Mouse (Mus musculus): ENCODE measurements around the gene Gm9844. TPM values are rescaled to one million over a fixed set of nuclear protein-coding genes. Genes with fewer than 3 reads are reported as not detected.
"Not testable (repeated sequence)": the region's sequence is repeated elsewhere in the genome, so short reads cannot be mapped to it uniquely, and the experiment has no call there.

Gm9844 gene
- polyA plus RNA-seq, 1 experiment = 6.4 TPM

DNA sequence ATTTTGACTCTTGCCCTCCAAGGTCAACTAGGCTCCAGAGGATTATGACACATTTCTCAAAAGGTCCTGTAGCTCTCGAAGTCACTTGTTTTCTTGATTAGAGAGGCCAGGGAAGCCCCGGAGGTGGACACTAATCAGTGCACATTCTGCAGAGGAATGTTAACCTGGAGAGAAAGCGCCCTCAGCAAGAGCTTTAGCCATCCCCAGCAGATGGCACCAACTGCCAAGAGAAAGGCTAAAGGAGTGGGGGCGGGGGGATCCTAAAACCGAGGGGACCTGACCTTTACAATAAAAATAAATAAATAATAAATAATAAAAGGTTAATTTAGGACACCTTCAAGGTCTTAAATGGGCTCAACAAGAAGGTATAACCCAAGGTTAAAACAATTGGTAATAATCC lies 17.9 kb upstream of the Gm9844 start:
- WGBS = 46% methylated on average over 5 of the region's 5 CpGs
- TF ChIP-seq POLR2A (IDR thresholded peaks at IDR 0.05; ENCODE audit: borderline replicate concordance, insufficient read depth, low read length) = no peak
- TF ChIP-seq CTCF (IDR thresholded peaks at IDR 0.05; ENCODE audit: borderline replicate concordance, insufficient read depth, low read depth, low read length) = no peak

DNA sequence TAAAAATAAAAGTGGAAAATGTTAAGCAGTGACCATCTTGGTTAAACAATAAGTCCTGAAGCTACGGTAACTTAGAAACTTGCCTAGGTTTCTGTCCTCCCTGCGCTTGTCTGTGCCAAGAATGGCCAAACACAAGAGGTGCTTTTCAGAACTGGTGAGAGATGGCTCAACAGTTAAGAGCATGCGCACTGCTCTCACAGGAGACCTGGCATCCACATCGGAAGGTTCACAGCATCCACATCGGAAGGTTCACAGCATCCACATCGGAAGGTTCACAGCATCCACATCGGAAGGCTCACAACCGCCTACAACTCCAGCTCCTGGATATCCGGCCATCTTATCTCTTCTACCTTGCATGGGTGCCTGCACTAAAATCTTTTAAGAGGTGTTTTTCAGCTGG lies 16.8 kb upstream of the Gm9844 start:
- 82% methylated on average over 9 of the region's 9 CpGs for WGBS
- TF ChIP-seq CTCF (IDR thresholded peaks at IDR 0.05; ENCODE audit: borderline replicate concordance, insufficient read depth, low read depth, low read length) = no peak
- TF ChIP-seq POLR2A (IDR thresholded peaks at IDR 0.05; ENCODE audit: borderline replicate concordance, insufficient read depth, low read length) = no peak
- Histone ChIP-seq H3K4me1 (ENCODE audit: control insufficient read depth, insufficient read depth, low read length) (no peaks in the 10 kb centered on the region), H3K27ac (ENCODE audit: insufficient read depth, low read length) (no peak overlapping the region), H3K27me3 (ENCODE audit: control insufficient read depth, insufficient read depth, low read length) (no peaks in the 10 kb centered on the region), H3K4me3 (replicated peaks; ENCODE audit: insufficient read depth, low read depth, low read length) (no peak overlapping the region)
- no peak for DNase-seq

More for the DNA sequence above, 17.9 kb upstream of the Gm9844 start:
- Histone ChIP-seq H3K4me3 (replicated peaks; ENCODE audit: insufficient read depth, low read depth, low read length) (no peak overlapping the region), H3K27me3 (ENCODE audit: control insufficient read depth, insufficient read depth, low read length) (no peaks in the 10 kb centered on the region), H3K27ac (ENCODE audit: insufficient read depth, low read length) (no peak overlapping the region), H3K4me1 (ENCODE audit: control insufficient read depth, insufficient read depth, low read length) (no peaks in the 10 kb centered on the region)
- no peak for DNase-seq

DNA sequence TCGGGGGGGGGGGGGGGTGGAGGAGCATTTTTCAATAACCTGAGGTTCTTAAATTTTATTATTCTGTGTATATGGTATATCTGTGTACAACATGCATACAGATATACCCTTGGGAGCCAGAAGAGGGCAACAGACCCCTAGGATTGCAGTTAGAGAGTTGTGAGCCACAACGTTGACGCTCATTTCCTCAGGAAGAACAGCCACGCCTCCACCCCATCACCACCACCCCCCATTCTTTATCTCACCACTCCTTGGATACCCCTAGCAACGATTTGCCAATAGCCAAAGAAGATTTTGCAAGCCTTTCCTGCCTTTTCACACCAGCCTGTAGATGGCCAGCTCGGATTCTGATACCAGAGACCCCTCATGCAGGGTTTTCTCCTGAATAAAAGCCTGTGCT lies 16.3 kb upstream of the Gm9844 start:
- TF ChIP-seq CTCF (IDR thresholded peaks at IDR 0.05; ENCODE audit: borderline replicate concordance, insufficient read depth, low read depth, low read length) (no peak), POLR2A (IDR thresholded peaks at IDR 0.05; ENCODE audit: borderline replicate concordance, insufficient read depth, low read length) (no peak)
- Histone ChIP-seq H3K27ac (ENCODE audit: insufficient read depth, low read length) (no peak overlapping the region), H3K4me3 (replicated peaks; ENCODE audit: insufficient read depth, low read depth, low read length) (no peak overlapping the region), H3K27me3 (ENCODE audit: control insufficient read depth, insufficient read depth, low read length) (no peaks in the 10 kb centered on the region), H3K4me1 (ENCODE audit: control insufficient read depth, insufficient read depth, low read length) (no peaks in the 10 kb centered on the region)
- no peak for DNase-seq
- WGBS = 18% methylated on average over 6 of the region's 6 CpGs

DNA sequence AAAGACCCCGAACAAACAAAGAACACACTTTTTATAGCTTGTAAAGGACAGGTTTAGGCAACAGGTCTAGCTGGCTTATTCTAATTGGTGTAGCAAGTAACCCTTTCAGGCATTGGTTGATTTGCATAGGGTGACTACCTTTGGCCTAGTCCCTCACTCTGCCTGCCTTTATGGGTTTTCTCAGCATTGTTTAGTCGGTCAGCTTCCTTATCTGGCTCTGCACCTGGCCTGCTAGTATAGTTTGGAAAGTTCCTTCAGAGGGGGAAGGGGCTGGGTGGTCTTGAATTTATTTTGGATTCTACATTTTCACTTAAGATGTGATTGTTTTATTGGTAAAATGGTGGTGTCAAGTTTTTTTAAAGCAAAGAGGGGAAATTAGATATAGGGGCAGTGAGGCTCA lies 15.4 kb upstream of the Gm9844 start:
- not testable (repeated sequence) for H3K27me3 ChIP-seq (ENCODE audit: control insufficient read depth, insufficient read depth, low read length); H3K4me3 ChIP-seq (replicated peaks; ENCODE audit: insufficient read depth, low read depth, low read length); H3K4me1 ChIP-seq (ENCODE audit: control insufficient read depth, insufficient read depth, low read length); DNase-seq; H3K27ac ChIP-seq (ENCODE audit: insufficient read depth, low read length)
- WGBS = 49% methylated on average over 2 of the region's 2 CpGs

DNA sequence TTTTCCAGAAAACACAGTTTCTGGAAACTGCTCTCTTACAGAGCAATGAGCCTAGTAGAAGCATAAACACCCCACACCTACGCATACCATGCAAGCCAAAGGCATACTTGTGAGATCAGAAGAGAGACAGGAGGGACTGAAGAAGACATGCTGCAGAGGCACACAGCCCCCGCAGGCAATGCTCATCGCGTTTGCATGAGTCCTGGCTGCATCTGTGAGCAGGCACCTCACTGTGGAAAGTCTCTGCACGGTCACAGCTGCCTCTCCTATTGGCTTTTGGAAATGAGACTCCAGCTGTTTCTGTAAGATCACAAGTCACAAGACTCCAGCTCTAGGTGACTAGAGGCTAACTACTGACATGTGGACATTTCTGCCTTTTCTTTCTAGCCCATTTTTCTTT lies 11.9 kb upstream of the Gm9844 start:
- Histone ChIP-seq H3K4me3 (replicated peaks; ENCODE audit: insufficient read depth, low read depth, low read length) (no peak overlapping the region), H3K27me3 (ENCODE audit: control insufficient read depth, insufficient read depth, low read length) (no peaks in the 10 kb centered on the region), H3K4me1 (ENCODE audit: control insufficient read depth, insufficient read depth, low read length) (no peaks in the 10 kb centered on the region), H3K27ac (ENCODE audit: insufficient read depth, low read length) (no peak overlapping the region)
- TF ChIP-seq POLR2A (IDR thresholded peaks at IDR 0.05; ENCODE audit: borderline replicate concordance, insufficient read depth, low read length) (no peak), CTCF (IDR thresholded peaks at IDR 0.05; ENCODE audit: borderline replicate concordance, insufficient read depth, low read depth, low read length) (no peak)
- DNase-seq = no peak
- WGBS = 23% methylated on average over 5 of the region's 5 CpGs

DNA sequence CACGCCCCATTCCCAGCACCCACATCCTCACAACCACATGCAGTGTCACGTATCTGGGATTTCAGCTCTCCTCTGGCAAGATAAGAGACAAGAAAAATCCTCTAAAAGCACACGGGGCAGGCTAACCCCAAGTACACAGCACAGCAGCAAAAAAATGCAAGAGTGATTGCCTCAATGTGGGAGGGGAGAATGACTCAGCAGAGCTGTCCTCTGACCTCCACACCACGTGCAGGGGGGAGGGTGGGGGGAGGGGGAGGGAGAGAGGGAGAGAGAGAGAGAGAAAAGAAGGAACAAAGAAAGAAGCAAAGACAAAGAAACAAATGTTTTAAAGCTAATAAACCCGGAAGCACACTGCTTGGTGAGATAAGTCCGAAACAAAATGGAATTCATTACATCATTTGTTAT lies 11.1 kb upstream of the Gm9844 start:
- Histone ChIP-seq H3K27ac (ENCODE audit: insufficient read depth, low read length) (no peak overlapping the region), H3K4me1 (ENCODE audit: control insufficient read depth, insufficient read depth, low read length) (no peaks in the 10 kb centered on the region), H3K27me3 (ENCODE audit: control insufficient read depth, insufficient read depth, low read length) (no peaks in the 10 kb centered on the region), H3K4me3 (replicated peaks; ENCODE audit: insufficient read depth, low read depth, low read length) (no peak overlapping the region)
- WGBS = 39% methylated on average over 6 of the region's 6 CpGs
- no peak for DNase-seq
- TF ChIP-seq POLR2A (IDR thresholded peaks at IDR 0.05; ENCODE audit: borderline replicate concordance, insufficient read depth, low read length) = no peak
- no peak for TF ChIP-seq CTCF (IDR thresholded peaks at IDR 0.05; ENCODE audit: borderline replicate concordance, insufficient read depth, low read depth, low read length)

DNA sequence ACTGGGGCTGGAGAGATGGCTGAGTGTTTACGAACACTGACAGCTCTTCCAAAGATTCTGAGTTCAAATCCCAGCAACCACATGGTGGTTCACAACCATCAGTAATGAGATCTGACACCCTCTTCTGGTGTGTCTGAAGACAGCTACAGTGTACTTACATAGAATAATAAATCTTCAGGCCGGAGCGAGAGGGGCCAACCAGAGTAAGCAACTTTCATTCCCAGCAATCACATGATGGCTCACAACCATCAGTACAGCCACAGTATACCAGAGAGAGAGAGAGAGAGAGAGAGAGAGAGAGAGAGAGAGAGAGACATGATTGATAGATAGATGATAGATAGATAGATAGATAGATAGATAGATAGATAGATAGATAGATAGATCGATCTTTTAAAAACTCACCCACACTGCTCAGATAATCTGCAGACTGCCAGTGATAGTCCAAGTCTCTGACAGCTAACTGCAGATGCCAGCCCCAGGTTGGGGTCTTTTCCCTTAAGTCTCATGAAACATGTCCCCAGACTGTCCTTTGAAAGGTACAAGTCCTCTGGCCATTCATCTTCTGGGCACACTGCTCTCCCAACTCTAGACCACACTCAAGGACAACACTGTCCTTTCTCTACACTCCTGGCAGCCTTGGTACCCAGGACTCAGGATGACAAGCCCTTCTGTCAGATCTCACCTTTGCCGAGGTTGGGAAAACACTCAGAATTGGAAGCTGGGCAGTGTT lies 10.3 kb upstream of the Gm9844 start:
- no peak for DNase-seq
- Histone ChIP-seq H3K27me3 (ENCODE audit: control insufficient read depth, insufficient read depth, low read length) (no peaks in the 10 kb centered on the region), H3K27ac (ENCODE audit: insufficient read depth, low read length) (no peak overlapping the region), H3K4me1 (ENCODE audit: control insufficient read depth, insufficient read depth, low read length) (no peaks in the 10 kb centered on the region), H3K4me3 (replicated peaks; ENCODE audit: insufficient read depth, low read depth, low read length) (no peak overlapping the region)
- WGBS = 78% methylated on average over 5 of the region's 5 CpGs
- no peak for TF ChIP-seq POLR2A (IDR thresholded peaks at IDR 0.05; ENCODE audit: borderline replicate concordance, insufficient read depth, low read length)
- TF ChIP-seq CTCF (IDR thresholded peaks at IDR 0.05; ENCODE audit: borderline replicate concordance, insufficient read depth, low read depth, low read length) = no peak

DNA sequence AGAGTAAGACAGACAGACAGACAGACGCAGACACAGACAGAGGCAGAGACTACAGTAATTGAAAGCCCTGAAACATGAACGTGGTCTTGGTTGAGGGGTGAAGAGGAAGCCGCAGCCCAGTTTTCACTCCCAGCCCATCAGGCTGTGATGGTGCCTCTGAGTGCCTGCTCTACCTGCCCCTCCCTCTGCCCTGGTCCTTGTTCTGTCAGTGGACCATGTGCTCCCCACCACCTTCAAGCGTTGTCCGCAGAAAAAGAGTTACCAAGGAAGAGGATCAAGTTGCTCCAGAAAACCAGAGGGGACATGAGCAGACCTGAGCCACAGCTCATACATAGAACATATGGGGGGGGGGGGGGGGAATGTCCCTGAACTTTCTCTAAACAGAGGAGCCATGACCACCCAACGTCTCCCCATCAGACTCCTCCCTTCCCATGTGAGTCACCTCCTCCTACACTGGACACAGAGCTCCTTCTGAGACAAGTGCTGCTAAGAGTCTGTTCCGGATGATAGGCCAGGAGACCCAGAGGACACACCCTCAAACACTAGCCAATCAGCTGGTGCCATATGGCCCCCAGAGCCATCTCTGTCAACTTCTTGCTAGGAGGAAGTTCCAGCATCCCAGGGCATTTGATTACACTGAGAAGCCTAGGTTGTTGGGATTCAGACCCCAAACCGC lies 9.3 kb upstream of the Gm9844 start:
- no peak for DNase-seq
- TF ChIP-seq POLR2A (IDR thresholded peaks at IDR 0.05; ENCODE audit: borderline replicate concordance, insufficient read depth, low read length) (no peak), CTCF (IDR thresholded peaks at IDR 0.05; ENCODE audit: borderline replicate concordance, insufficient read depth, low read depth, low read length) (no peak)
- Histone ChIP-seq H3K27ac (ENCODE audit: insufficient read depth, low read length) (no peak overlapping the region), H3K4me1 (ENCODE audit: control insufficient read depth, insufficient read depth, low read length) (no peaks in the 10 kb centered on the region), H3K27me3 (ENCODE audit: control insufficient read depth, insufficient read depth, low read length) (no peaks in the 10 kb centered on the region), H3K4me3 (replicated peaks; ENCODE audit: insufficient read depth, low read depth, low read length) (no peak overlapping the region)
- 78% methylated on average over 8 of the region's 8 CpGs for WGBS

Measured in cerebellum, adult 2 months (tissue).